Mouse (Mus musculus): ENCODE measurements around the gene Gast. TPM values are rescaled to one million over a fixed set of nuclear protein-coding genes. Genes with fewer than 3 reads are reported as not detected.

The Gast gene
- total and polyA plus RNA-seq, 2 experiments from 2014 or later, result 0.73 TPM; not detected in 1

DNA sequence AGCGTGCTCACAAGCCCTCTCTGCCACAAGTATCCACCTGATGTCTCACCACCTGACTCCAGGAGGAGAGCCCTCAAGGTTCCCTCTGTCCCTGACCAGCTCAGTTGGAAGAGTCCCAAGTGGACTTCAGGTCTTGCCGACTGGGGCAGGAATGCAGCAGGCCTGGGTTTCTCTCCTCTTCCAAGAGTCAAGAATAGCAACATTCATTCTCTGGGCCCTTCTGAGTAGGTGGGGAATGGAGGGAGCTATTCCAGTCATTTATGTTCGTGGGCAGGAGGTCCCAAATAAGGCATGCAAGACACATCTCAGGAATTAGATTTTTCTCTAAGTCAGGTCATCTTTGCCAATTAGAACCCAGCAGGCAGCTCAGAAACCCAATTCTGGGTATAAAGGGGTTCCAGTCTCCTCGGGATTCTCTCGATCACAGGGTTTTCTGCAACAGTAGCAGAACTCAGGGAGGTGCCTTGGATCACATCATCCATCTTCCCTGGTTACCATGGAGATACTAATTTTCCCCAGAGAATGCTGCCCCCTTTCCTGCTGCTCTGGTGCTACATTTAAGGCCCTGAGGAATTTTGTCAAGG, 22.0 kb upstream of the Gast start:
- Histone ChIP-seq H3K4me2 (ENCODE audit: low read depth, low read length) (no peak overlapping the region), H3K27ac (peak overlapping the region; percentile 41; the same call in 1 of the 2 replicates), H3K4me1 (ENCODE audit: insufficient read depth, low read length) (no peaks in the 10 kb centered on the region), H3K27me3 (ENCODE audit: insufficient read depth, low read length) (no peaks in the 10 kb centered on the region), H3K9me3 (ENCODE audit: low read length) (no peaks in the 10 kb centered on the region), H3K9ac (replicated peaks; ENCODE audit: low read length) (no peak overlapping the region), H3K36me3 (ENCODE audit: insufficient read depth, low read length) (no peaks in the 10 kb centered on the region), H3K4me3 (ENCODE audit: low read length) (no peak overlapping the region)
- ATAC-seq (no peak), DNase-seq (ENCODE audit: low spot score) (peak; percentile 55)
- 19% methylated on average over 5 of the region's 5 CpGs for WGBS
- TF ChIP-seq CTCF (IDR thresholded peaks at IDR 0.05; ENCODE audit: low read depth), result no peak

DNA sequence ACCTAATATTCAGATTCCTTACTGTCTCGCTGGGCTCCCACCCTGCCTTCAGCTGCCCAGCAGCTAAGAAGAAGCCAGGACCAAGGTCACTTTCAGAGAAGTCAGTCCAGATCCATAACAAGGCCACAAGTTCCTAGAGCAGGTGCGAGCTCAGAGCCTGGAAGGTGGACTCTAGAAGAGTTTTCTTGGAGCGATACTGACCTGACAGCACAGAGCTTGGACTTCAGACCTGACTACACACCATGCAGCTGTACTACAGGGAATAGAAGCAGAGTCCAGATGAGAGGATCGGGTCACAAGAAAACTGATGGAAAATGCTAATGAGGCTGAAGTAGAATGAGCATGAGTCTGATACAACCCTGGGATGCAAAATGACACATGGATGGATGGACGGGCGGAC, 20.8 kb upstream of the Gast start:
- no peak for DNase-seq (ENCODE audit: low spot score)
- 87% methylated on average over 6 of the region's 6 CpGs for WGBS
- no peaks in the 10 kb centered on the region for H3K27me3 ChIP-seq (ENCODE audit: insufficient read depth, low read length)
- H3K9me3 ChIP-seq (ENCODE audit: low read length), result no peaks in the 10 kb centered on the region
- H3K4me3 ChIP-seq (ENCODE audit: low read length), result no peak overlapping the region
- H3K9ac ChIP-seq (replicated peaks; ENCODE audit: low read length), result no peak overlapping the region
- no peak overlapping the region for H3K4me2 ChIP-seq (ENCODE audit: low read depth, low read length)
- no peak overlapping the region for H3K27ac ChIP-seq
- no peaks in the 10 kb centered on the region for H3K36me3 ChIP-seq (ENCODE audit: insufficient read depth, low read length)
- H3K4me1 ChIP-seq (ENCODE audit: insufficient read depth, low read length), result no peaks in the 10 kb centered on the region
- TF ChIP-seq CTCF (IDR thresholded peaks at IDR 0.05; ENCODE audit: low read depth), result no peak
- ATAC-seq, result no peak

DNA sequence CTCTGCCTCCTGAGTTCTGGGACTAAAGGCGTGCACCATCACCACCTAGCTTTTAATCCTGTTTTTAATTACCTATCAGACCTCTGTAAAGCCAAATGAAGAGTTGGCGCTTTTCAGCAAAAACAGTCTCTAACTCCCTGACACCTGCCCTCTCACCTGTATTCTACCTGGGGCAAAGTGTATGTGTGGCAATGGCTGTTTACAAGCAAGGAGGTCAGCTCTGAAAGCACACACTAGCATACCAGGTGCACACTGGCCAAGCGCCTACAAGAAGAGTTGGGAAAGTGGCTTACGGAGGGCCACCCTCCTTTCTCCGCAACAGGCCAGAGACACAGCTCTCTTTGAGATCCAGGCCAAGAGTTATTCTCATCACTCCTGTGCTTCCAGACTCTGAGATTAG, 18.8 kb upstream of the Gast start:
- DNase-seq (ENCODE audit: low spot score), result no peak
- H3K27me3 ChIP-seq (ENCODE audit: insufficient read depth, low read length), result no peaks in the 10 kb centered on the region
- no peaks in the 10 kb centered on the region for H3K9me3 ChIP-seq (ENCODE audit: low read length)
- no peak overlapping the region for H3K9ac ChIP-seq (replicated peaks; ENCODE audit: low read length)
- TF ChIP-seq CTCF (IDR thresholded peaks at IDR 0.05; ENCODE audit: low read depth), result no peak
- H3K4me3 ChIP-seq (ENCODE audit: low read length), result no peak overlapping the region
- ATAC-seq, result no peak
- no peak overlapping the region for H3K4me2 ChIP-seq (ENCODE audit: low read depth, low read length)
- no peaks in the 10 kb centered on the region for H3K36me3 ChIP-seq (ENCODE audit: insufficient read depth, low read length)
- H3K4me1 ChIP-seq (ENCODE audit: insufficient read depth, low read length), result no peaks in the 10 kb centered on the region
- 86% methylated on average over 5 of the region's 5 CpGs for WGBS
- no peak overlapping the region for H3K27ac ChIP-seq

DNA sequence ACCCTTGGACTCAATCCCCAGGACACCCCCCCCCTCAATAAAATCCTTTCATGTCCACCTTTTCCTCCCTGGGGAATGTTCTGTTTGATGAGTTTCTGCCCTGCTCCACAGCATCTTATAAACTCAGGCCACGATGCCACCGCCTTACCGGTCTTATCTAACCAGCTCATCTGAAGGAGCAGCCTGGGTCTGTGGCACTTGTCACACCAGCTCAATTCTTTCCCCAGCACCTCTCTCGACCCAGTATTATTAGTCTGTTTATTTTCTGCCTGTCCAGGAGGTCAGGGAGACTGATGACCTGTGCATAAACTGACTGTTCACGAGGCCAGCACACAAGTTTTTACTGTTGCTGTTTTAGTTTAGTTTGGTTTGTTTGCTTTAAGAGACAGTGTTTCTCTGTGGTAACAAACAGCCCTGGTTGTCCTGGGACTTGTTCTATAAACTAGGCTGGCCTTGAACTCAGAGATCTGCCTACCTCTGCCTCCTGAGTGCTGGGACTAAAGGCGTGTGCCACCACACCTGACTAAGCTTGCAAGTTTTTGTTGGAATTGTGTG, 16.3 kb upstream of the Gast start:
- no peak overlapping the region for H3K27ac ChIP-seq
- H3K4me1 ChIP-seq (ENCODE audit: insufficient read depth, low read length), result no peaks in the 10 kb centered on the region
- no peak overlapping the region for H3K4me3 ChIP-seq (ENCODE audit: low read length)
- WGBS, result 81% methylated on average over 6 of the region's 6 CpGs
- H3K9ac ChIP-seq (replicated peaks; ENCODE audit: low read length), result no peak overlapping the region
- ATAC-seq (no peak), DNase-seq (ENCODE audit: low spot score) (no peak)
- H3K27me3 ChIP-seq (ENCODE audit: insufficient read depth, low read length), result no peaks in the 10 kb centered on the region
- no peaks in the 10 kb centered on the region for H3K9me3 ChIP-seq (ENCODE audit: low read length)
- H3K36me3 ChIP-seq (ENCODE audit: insufficient read depth, low read length), result peaks cover 9% of the 10 kb centered on the region; the same call in 1 of the 2 replicates
- no peak for TF ChIP-seq CTCF (IDR thresholded peaks at IDR 0.05; ENCODE audit: low read depth)
- no peak overlapping the region for H3K4me2 ChIP-seq (ENCODE audit: low read depth, low read length)

DNA sequence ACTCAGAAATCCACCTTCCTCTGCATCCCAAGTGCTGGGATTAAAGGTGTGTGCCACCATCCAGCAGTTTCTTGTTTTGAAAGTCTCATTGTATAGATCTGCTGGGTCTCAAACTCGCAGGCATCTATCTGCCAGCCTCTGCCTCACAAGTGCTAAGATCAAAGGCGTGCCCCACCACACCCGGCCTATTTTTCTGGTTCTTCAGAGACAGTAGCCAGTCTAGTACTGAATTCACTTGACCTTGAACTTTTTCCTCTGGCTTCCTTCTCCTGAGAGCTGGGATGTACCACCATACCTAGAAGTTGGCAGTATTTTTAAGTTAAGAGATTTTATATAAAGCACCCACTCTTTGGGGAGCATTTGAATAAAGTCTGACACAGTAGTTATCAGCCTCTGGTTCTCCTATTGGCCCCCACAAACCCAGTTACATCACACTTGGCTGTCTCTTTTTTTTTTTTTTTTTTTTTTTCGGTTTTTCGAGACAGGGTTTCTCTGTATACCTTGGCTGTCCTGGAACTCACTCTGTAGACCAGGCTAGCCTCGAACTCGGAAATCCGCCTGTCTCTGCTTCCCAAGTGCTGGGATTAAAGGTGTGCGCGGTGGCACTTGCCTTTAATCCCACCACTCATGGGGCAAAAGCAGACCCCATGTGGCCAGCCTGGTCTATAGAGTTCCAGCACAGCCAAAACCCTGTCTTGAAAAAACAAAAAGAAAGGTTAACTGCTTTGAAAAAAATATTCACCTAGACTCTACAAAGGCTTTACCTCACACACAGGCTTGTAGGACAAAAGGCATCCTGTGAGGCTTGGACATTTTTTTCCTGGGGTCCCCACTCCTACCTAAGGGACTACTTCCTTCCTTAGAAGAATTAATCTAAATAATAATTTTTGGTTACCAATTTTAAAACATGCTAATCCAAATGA, 15.4 kb upstream of the Gast start:
- no peaks in the 10 kb centered on the region for H3K9me3 ChIP-seq (ENCODE audit: low read length)
- ATAC-seq (no peak), DNase-seq (ENCODE audit: low spot score) (no peak)
- no peak for TF ChIP-seq CTCF (IDR thresholded peaks at IDR 0.05; ENCODE audit: low read depth)
- no peaks in the 10 kb centered on the region for H3K4me1 ChIP-seq (ENCODE audit: insufficient read depth, low read length)
- peaks cover 9% of the 10 kb centered on the region; the same call in 1 of the 2 replicates for H3K36me3 ChIP-seq (ENCODE audit: insufficient read depth, low read length)
- no peaks in the 10 kb centered on the region for H3K27me3 ChIP-seq (ENCODE audit: insufficient read depth, low read length)
- H3K9ac ChIP-seq (replicated peaks; ENCODE audit: low read length), result peak overlapping the region; percentile 38; the same call in 1 of the 2 replicates
- WGBS, result 90% methylated on average over 10 of the region's 10 CpGs
- H3K27ac ChIP-seq, result peak overlapping the region; percentile 65
- H3K4me3 ChIP-seq (ENCODE audit: low read length), result peak overlapping the region; percentile 78
- H3K4me2 ChIP-seq (ENCODE audit: low read depth, low read length), result peak overlapping the region; percentile 60

DNA sequence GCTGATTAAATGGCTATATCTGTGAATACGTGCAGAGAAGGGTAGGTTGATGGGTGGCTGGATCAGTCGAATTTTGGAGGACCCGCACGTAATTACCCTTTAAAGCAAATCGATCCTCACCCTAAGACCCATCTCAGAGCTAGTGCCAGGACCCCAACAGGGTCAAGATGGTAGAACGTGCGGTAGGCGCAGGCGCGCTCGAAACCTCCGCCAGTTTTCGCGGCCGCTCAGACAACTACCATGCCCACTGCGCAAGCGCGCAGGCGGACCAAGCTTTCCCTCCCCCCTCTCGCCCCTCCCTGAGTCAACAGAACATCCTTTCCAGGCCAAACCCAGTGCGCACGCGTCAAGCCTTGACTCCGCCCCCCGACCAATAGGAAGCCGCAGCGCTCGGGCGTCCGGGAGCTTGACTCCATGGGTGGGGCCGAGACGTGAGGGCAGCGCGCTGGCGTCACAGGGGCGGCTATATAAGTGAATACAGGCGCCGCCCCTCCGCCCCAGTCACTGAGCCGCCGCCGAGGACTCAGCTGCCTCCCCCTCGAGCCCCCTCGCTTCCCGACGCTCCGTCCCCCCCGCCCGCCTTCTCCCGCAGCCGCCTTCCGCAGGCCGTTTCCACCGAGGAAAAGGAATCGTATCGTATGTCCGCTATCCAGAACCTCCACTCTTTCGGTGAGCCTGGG, 14.6 kb upstream of the Gast start, which contains the start of gene Eif1:
Gene Eif1 (plus strand): TSS at position 394 of the 680 bp plus-strand sequence.
- Histone ChIP-seq H3K4me2 (ENCODE audit: low read depth, low read length) (peak within 1 kb of the TSS; percentile 77), H3K9me3 (ENCODE audit: low read length) (no peaks in the 10 kb centered on the region), H3K9ac (replicated peaks; ENCODE audit: low read length) (peak within 1 kb of the TSS; percentile 96), H3K4me3 (ENCODE audit: low read length) (peak within 1 kb of the TSS; percentile 78), H3K36me3 (ENCODE audit: insufficient read depth, low read length) (peaks cover 9% of the 10 kb centered on the region; the same call in 1 of the 2 replicates), H3K27ac (peak within 1 kb of the TSS; percentile 99), H3K27me3 (ENCODE audit: insufficient read depth, low read length) (no peaks in the 10 kb centered on the region), H3K4me1 (ENCODE audit: insufficient read depth, low read length) (no peaks in the 10 kb centered on the region)
- ATAC-seq (peak; percentile 92), DNase-seq (ENCODE audit: low spot score) (peak; percentile 100)
- under 1% methylated on average over 51 of the region's 58 CpGs for WGBS
- no peak; the same call in 1 of the 2 replicates for TF ChIP-seq CTCF (IDR thresholded peaks at IDR 0.05; ENCODE audit: low read depth)
